Mouse (Mus musculus): Measurements from ENCODE around the gene Cacna1h.

GRCm38 (mm10) chr17:25408302-25408999, 25.1 kb downstream of the Cacna1h start:
- no peak for TF ChIP-seq POLR2AphosphoS5 (IDR thresholded peaks at IDR 0.05; ENCODE audit: insufficient replicate concordance, low read depth, low read length)
- no peak for TF ChIP-seq CTCF (IDR thresholded peaks at IDR 0.05; ENCODE audit: low read depth, low read length)
